Mouse (Mus musculus) adrenal gland, adult 8-10 months (tissue): ENCODE measurements at regions not wholly inside any gene's neighbourhood (a gene's known extent, or its start where the extent isn't known, plus 50 kb on each side); places are given as distances from the start of the nearest gene placed in this dataset.

Source experiments
- DNase-seq: peaks from one replicate; pipeline ENCODE4 v3.0.0; 2022

GRCm38 (mm10) chr5:149909108-149909739 lies 109.3 kb upstream of the Rxfp2 start:
- no peak for DNase-seq

DNA sequence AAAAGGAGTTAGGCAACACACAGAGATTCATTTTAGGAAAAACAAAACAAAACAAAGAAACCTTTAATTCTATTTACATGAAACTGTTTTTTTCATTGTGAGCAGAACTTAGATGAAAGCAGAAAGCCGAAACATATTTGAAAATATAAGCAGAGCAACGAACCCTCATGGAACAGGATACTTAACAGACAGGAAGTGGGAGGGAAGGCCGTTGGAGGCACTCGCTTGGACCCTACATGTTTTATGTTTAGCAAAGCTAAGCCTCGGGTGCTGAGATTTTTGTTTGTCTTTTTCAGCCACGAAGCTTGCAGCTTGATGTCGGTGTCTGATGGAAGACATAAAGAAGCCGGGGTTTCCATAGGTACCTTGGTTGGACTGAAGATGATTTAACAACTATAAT lies 108.5 kb upstream of the Rxfp2 start:
- no peak for DNase-seq

DNA sequence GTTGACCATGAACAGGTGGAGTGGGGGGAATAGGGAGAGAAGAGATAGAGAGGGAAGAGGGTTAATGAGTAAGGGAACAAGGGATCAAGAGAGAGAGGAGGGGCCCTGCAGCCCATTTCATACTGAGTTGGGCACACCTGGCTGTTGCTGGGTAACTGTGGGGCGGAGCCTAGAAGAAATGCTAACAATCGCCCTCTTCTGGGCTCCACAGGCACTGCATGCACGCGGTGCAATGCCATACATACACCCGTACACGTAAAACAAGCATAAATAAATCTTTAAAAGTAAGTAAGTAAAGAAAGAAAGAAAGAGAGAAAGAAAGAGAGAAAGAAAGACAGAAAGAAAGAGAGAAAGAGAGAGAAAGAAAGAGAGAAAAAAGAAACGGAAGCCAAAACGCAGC lies 106.5 kb upstream of the Rxfp2 start:
- no peak for DNase-seq

- no peak for DNase-seq
Observed at GRCm38 (mm10) chr5:149915761-149916160, 102.7 kb upstream of the Rxfp2 start.

DNA sequence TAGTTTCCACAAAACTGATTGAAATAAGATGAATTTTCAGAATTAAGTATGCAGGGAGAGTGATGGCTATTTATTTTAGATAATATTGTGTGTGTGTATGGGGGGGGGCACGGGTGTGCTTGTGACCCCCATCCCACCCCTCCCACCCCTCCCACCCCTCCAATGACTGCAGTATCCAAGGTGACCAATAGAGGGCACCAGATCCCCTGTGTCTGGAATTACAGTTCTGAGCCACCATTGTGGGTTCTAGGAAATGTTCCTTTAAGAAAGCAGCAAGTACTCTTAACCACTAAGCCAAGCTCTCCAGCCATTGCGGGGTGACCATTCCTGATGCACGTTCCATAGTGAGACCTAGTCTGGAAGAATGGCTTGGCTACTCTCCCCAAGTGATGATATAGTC lies 101.1 kb upstream of the Rxfp2 start:
- DNase-seq, result no peak

DNA sequence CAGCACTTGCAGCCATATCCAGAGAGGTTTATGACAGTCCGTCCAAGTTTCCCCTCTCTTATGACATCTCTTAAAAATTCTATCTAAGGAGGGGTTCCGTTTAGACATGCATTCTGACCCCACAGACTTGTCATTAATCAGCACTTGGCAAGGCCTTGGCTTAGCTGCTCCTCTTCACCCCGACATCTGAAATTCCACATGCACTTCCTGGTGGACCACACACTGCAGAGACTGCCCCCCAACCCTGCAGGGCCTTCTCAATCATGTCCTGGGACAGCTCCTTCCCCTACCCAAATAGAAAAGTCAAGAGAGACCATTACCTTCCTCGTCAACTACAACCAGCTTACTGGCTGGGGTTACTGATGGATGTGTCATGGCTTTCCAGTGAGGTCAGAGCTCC lies 99.4 kb upstream of the Rxfp2 start:
- no peak for DNase-seq

DNA sequence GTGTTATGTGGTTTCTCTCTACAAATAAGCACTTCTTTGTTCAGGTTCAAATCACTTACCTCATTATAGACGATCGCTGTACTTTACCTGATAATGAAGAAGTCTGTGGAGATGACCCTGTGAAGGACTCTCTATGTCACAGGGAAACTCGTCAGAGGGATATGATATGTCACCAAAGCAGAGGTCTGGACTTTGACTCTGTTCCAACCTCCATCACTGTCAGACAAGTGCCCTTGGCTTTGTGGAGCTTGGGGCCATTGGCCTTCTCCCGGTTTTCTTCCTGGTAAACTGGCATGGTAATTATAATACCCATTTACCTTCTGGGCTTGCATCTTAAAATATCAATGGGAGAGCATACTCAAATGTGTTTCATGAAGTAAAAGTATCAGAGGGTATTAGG lies 98.1 kb upstream of the Rxfp2 start:
- DNase-seq, result peak; percentile 35

DNA sequence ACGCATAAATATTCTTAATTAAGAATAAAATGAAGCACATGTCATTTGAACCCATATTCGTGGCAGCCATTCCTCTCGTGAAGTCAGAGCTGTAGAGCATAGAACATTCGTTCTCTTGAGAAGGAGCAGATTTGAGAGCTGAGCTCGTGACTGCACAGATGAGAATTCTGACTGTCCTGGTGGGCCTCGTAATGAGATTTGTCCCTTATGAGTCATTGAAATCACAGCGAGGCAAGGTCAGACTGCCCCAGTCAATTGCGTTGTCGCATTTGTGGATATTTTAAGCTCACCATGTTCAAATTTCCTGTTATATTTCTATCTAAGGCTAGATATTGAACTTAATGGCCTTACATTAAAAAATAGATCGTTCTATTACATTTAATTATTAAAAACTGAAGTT lies 94.0 kb upstream of the Rxfp2 start:
- peak; percentile 26 for DNase-seq

DNA sequence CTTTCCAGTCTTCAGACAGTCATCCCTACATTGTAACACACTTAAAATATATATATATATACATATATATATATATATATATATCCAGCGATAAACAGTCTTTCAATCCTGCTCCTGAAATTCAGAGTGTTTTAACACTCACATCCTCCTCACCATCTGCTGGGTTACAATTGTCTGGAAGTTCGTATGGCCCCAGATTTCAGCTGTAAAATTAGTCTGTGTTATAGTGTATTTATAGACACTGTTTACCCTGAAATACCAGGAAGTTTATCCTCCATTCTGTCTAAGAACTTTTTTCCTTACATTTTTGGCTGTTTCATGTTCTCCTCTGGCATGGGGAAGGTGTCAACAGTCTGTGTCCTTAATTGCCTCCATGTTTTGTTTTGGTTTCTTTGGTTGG lies 91.7 kb upstream of the Rxfp2 start:
- DNase-seq, result no peak

GRCm38 (mm10) chr5:149931574-149932161 lies 86.8 kb upstream of the Rxfp2 start:
- no peak for DNase-seq

- no peak for DNase-seq
Observed at GRCm38 (mm10) chr5:149932220-149932619, 86.3 kb upstream of the Rxfp2 start.

- DNase-seq, result no peak
Observed at GRCm38 (mm10) chr5:149945651-149946050, 72.8 kb upstream of the Rxfp2 start.

DNA sequence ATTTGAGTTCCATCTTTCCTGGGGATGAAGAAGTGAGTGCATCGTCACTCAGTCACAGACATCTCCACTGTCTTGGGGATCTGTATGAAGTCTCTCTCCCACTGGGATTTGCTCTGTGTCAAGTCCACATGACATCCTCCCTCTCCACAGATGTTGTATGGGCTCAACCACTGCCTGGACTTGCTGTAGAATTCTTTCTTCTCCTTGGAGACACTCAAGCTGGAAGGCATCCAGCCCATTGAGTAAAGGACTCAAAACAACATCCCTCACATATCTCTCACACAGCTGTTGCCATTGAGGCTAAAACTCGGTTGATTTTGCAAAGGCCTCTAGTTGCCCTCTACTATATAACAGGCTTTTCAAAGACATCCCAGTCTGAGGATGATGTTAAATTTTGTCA lies 71.0 kb upstream of the Rxfp2 start:
- DNase-seq, result no peak

DNA sequence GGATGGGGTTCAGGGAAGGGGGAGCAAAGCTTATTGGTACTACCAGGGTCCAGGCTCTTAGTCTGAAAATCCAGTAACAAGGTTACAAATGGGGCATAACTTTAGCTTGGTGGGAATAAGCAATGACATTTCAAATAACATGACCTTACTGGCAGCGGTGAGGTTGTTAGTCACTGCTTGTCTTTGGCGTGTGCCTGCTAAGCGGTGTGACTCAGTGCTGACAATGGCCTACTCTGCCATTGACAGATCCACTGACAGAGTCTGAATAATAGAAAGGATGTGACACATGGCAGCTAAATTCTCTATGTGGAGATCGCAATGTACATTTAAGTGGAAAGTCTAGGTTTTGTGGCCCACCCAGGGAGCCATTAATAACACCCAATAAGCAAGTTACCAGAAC lies 61.5 kb upstream of the Rxfp2 start:
- DNase-seq, result peak; percentile 60

GRCm38 (mm10) chr5:149961178-149961577 lies 57.3 kb upstream of the Rxfp2 start:
- DNase-seq, result no peak

GRCm38 (mm10) chr5:149964748-149965147 lies 53.7 kb upstream of the Rxfp2 start:
- no peak for DNase-seq
